Mouse (Mus musculus): ENCODE data around the gene Scgb2b11. TPM values are rescaled to one million over a fixed set of nuclear protein-coding genes. Genes with fewer than 3 reads are reported as not detected.
"Not testable (repeated sequence)": the region's sequence is repeated elsewhere in the genome, so short reads cannot be mapped to it uniquely, and the experiment has no call there.

The Scgb2b11 gene
- polyA plus RNA-seq (2016; fragmentation: Nextera tagmentation; extraction: Ambion mirVana), result not detected in 2 replicates

GRCm38 (mm10) chr7:32211045-32211444 is at the start of gene Scgb2b11:
Scgb2b11 (minus strand) TSS chr7:32211145.
- 87% methylated on average over 2 of the region's 2 CpGs for WGBS
- H3K9me3 ChIP-seq; H3K27ac ChIP-seq; H3K36me3 ChIP-seq (replicated peaks); H3K4me1 ChIP-seq; H3K4me3 ChIP-seq; DNase-seq (ENCODE audit: extremely low spot score, low spot score); H3K27me3 ChIP-seq (ENCODE audit: poor library complexity, severe bottlenecking): not testable (repeated sequence)

- no CpG with 5 or more reads among the region's 2 CpGs for WGBS
- not testable (repeated sequence) for DNase-seq (ENCODE audit: extremely low spot score, low spot score)
Measured at GRCm38 (mm10) chr7:32222540-32222939, 11.6 kb upstream of the Scgb2b11 start, which contains the start of gene Scgb1b11. Scgb1b11 (plus strand) TSS chr7:32222840.

More at GRCm38 (mm10) chr7:32222540-32222939, 11.6 kb upstream of the Scgb2b11 start, which contains the start of gene Scgb1b11:
- H3K4me1 ChIP-seq; H3K9me3 ChIP-seq; H3K36me3 ChIP-seq (replicated peaks); H3K27me3 ChIP-seq (ENCODE audit: poor library complexity, severe bottlenecking); H3K27ac ChIP-seq; H3K4me3 ChIP-seq: not testable (repeated sequence)

Other genes with a start within 250 kb of the Scgb2b11 start
- gene Scgb1b10, start 110.3 kb downstream of the Scgb2b11 start, polyA plus RNA-seq (2016; fragmentation: Nextera tagmentation; extraction: Ambion mirVana), result not detected in 2 replicates
- gene Scgb1b11, start 11.7 kb upstream of the Scgb2b11 start, polyA plus RNA-seq (2016; fragmentation: Nextera tagmentation; extraction: Ambion mirVana), result not detected in 2 replicates
- not detected in 2 replicates for gene Scgb2b12, start 116.1 kb upstream of the Scgb2b11 start, polyA plus RNA-seq (2016; fragmentation: Nextera tagmentation; extraction: Ambion mirVana)
- not detected in 2 replicates for gene Scgb1b12, start 123.0 kb upstream of the Scgb2b11 start, polyA plus RNA-seq (2016; fragmentation: Nextera tagmentation; extraction: Ambion mirVana)
- not detected in 2 replicates for gene Scgb1b29, start 230.4 kb upstream of the Scgb2b11 start, polyA plus RNA-seq (2016; fragmentation: Nextera tagmentation; extraction: Ambion mirVana)